Mouse (Mus musculus): ENCODE measurements at regions not wholly inside any gene's neighbourhood (a gene's known extent, or its start where the extent isn't known, plus 50 kb on each side); places are given as distances from the start of the nearest gene placed in this dataset.

GRCm38 (mm10) chr15:25498422-25498821 is 84.9 kb upstream of the Basp1 start:
- TF ChIP-seq CTCF (IDR thresholded peaks at IDR 0.05; ENCODE audit: low read depth): no peak
- no peak for TF ChIP-seq EP300 (IDR thresholded peaks at IDR 0.05; ENCODE audit: low read depth)
